Mouse (Mus musculus) bone marrow, adult 2 months (tissue): ENCODE measurements around the gene Rxrb. TPM values are rescaled to one million over a fixed set of nuclear protein-coding genes. Genes with fewer than 3 reads are reported as not detected.

ENCODE experiments used
- H3K27ac ChIP-seq: fragments of 200-500 bp; 2 replicates; pipeline ENCODE4 v1.5.1; 2012; ENCODE audit warnings: low read depth, mild to moderate bottlenecking, control low read depth, inconsistent platforms, low read length; ENCODE audit not compliant: control insufficient read depth, poor library complexity, insufficient read depth
- H3K4me1 ChIP-seq: fragments of 200-500 bp; 2 replicates; pipeline ENCODE4 v1.6.1; 2011; ENCODE audit warnings: low read length; ENCODE audit not compliant: control insufficient read depth, insufficient read depth
- H3K4me3 ChIP-seq: fragments of 200-500 bp; replicated peaks from 2 replicates; pipeline ENCODE3; 2011; ENCODE audit warnings: mild to moderate bottlenecking, low read depth, low read length, control low read depth; ENCODE audit not compliant: control insufficient read depth
- CTCF ChIP-seq: fragments of 200-500 bp; IDR thresholded peaks from 2 replicates; pipeline ENCODE4 v1.5.1; 2011; ENCODE audit warnings: low read length, control low read depth; ENCODE audit not compliant: control insufficient read depth, insufficient read depth
- POLR2A ChIP-seq: fragments of 200-500 bp; IDR thresholded peaks from 2 replicates; pipeline ENCODE4 v1.6.1; 2011; ENCODE audit warnings: low read depth, mild to moderate bottlenecking, control low read depth, low read length, borderline replicate concordance; ENCODE audit not compliant: control insufficient read depth
- WGBS: fragments of 180-500 bp; shearing (Covaris S2); methylation state at CpG from one replicate; pipeline ENCODE4 v1.1.7; 2018; 5-methylcytosine and 5-hydroxymethylcytosine counted together
- polyA plus RNA-seq: library from polyadenylated mRNA; stranded (reverse); fragments of >200 nt; gene quantifications from 2 replicates; pipeline ENCODE4 v1.2.4, GENCODE M21; 2011; ENCODE audit warnings: low replicate concordance; ENCODE audit not compliant: missing spikeins, insufficient read depth, insufficient read length

The Rxrb gene
- polyA plus RNA-seq, 1 experiment, result 70.9 TPM

GRCm38 (mm10) chr17:34057224-34057623 lies 25.6 kb downstream of the Rxrb start:
- TF ChIP-seq POLR2A (no peak), CTCF (no peak)
- 10% methylated on average over 7 of the region's 7 CpGs for WGBS
- peak overlapping the region; percentile 21; the same call in 1 of the 2 replicates for H3K27ac ChIP-seq
- H3K4me3 ChIP-seq, result no peak overlapping the region
- H3K4me1 ChIP-seq, result no peaks in the 10 kb centered on the region

DNA sequence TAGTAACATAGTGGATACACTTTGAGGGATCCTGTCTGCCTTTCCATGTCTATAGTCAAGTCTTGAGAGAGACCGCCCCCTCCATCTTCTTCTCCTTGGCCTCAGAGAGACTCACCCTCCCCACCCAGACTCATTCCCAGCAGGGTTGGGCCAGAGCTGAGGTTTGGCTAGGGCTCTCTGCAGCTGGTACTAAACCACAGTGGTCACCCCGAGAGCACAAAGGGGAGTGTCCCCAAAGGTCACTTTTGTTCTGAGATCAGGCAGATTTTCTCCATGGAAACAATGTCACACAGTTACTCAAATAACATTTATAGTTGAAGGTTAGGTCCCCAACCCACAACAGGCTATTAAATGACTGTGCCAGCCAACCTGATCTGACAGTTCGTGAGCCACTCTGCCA lies 37.3 kb downstream of the Rxrb start:
- 28% methylated on average over 3 of the region's 3 CpGs for WGBS
- H3K4me3 ChIP-seq, result no peak overlapping the region
- no peak overlapping the region for H3K27ac ChIP-seq
- peaks cover 11% of the 10 kb centered on the region for H3K4me1 ChIP-seq
- TF ChIP-seq POLR2A, result no peak
- TF ChIP-seq CTCF, result no peak

DNA sequence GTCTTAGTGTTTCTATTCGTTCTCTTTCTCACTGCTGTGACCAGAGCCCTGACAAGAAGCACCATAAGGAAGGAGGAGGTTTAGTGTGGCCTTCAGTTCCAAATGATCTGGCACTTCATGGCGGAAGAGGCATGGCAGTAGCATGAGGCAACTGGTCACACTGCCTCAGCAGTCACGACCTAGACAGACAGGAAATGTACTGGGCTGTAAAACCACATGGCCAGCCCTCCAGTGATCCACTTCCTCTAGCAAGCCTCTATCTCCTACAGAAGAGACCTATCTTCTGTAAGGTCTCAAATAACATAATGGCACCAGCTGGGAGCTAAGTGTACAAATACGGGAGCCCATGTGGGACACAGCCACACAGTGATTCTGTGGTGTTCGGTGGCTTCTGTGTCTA lies 40.5 kb downstream of the Rxrb start:
- H3K4me1 ChIP-seq, result peaks cover 11% of the 10 kb centered on the region
- no peak overlapping the region for H3K4me3 ChIP-seq
- H3K27ac ChIP-seq, result peak overlapping the region; percentile 45; the same call in 1 of the 2 replicates
- TF ChIP-seq CTCF (no peak), POLR2A (no peak)
- 31% methylated on average over 5 of the region's 5 CpGs for WGBS

- 18% methylated on average over 7 of the region's 7 CpGs for WGBS
- Histone ChIP-seq H3K27ac (no peak overlapping the region), H3K4me3 (no peak overlapping the region), H3K4me1 (peaks cover 5% of the 10 kb centered on the region)
- TF ChIP-seq POLR2A (no peak), CTCF (no peak)
These were observed 43.7 kb downstream of the Rxrb start for GRCm38 (mm10) chr17:34075271-34075670.

DNA sequence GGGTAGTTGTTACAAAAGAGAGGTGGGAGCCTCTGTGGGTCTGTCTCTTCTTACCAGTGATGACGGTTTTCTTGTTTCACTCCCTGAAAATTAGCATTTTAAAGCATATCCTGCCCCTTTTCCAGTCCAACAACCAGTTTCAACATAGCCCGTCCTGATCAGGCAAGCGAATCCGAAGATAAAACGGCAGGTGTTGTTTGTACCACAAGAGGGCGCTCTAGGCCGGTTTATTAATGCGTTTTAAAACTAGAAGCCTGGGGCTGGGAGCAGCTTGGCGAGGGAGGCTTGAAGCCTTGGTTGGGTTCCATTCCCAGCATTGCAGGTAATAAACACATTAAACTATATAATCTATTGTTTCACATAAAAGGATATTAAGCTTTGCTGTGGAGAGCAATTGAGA lies 45.9 kb downstream of the Rxrb start:
- H3K4me3 ChIP-seq, result no peak overlapping the region
- no peak overlapping the region for H3K27ac ChIP-seq
- WGBS, result under 1% methylated on average over 9 of the region's 9 CpGs
- TF ChIP-seq CTCF (peak; percentile 49), POLR2A (no peak)
- peaks cover 2% of the 10 kb centered on the region for H3K4me1 ChIP-seq

DNA sequence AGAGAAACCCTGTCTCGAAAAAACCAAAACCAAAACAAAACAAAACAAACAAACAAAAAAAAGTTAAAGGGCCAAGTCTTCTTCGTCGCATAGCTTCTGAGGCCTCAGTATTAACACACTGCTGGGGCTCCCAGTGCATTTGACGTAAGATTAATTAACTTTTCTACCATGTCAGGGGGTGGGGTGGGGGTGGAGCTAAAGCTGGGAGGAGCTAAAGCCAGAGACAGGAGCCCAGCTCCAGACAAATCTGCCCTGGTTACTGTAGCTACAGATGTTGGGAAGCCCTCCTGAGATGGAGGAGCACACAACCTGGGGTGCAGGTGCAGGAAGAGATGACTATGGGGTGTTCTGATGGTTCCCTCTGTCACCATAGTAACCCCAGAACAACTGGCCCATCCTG lies 46.5 kb downstream of the Rxrb start:
- 41% methylated on average over 4 of the region's 4 CpGs for WGBS
- Histone ChIP-seq H3K27ac (no peak overlapping the region), H3K4me3 (no peak overlapping the region), H3K4me1 (peaks cover 2% of the 10 kb centered on the region; the same call in 1 of the 2 replicates)
- TF ChIP-seq CTCF, result no peak
- TF ChIP-seq POLR2A, result no peak

DNA sequence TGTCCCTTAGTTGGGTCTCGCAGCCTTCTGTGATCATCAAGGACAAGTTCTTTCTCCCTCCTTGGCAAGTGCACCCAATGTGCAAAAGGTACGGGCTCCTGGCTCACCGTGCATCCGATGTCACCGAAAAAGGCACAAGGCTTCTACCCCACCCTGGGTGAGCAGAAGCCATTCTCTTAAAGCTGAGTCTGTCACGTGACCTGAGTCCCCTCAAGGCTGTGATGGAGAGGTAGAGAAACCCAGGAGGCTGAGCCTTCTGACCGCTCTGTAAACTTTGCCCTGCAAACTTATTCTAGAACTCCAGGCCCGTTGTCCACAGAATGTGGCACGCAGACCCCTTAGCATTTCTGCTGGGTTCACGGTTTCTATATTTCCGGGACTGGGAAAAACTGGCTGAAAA lies 47.4 kb downstream of the Rxrb start:
- WGBS, result 84% methylated on average over 11 of the region's 11 CpGs

GRCm38 (mm10) chr17:34079621-34080020 lies 48.0 kb downstream of the Rxrb start:
- H3K27ac ChIP-seq, result no peak overlapping the region
- no peak for TF ChIP-seq POLR2A
- TF ChIP-seq CTCF, result no peak
- 50% methylated on average over 5 of the region's 5 CpGs for WGBS
- no peak overlapping the region for H3K4me3 ChIP-seq
- H3K4me1 ChIP-seq, result no peaks in the 10 kb centered on the region

More for the DNA sequence above, 47.4 kb downstream of the Rxrb start:
- H3K4me3 ChIP-seq, result no peak overlapping the region
- no peaks in the 10 kb centered on the region for H3K4me1 ChIP-seq
- H3K27ac ChIP-seq, result no peak overlapping the region
- TF ChIP-seq CTCF (no peak), POLR2A (no peak)

DNA sequence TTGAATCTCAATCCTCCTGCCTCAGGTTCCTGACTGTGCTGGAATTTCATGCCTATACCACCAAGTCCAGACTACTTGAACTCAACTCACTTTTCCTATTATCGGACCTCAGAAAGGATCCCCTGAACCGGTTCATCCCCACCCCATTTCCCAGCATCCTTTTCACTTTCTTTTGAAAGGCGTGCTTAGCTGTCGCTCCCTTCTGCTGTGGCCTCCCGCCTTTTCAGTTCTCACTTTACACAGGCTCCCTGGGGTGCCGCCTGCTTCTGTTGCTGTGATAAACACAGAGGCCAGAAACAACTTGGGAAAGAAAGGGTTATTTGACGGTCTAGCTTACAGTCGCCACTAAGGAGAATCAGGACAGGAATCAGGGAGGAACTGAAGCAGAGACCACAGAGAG lies 51.5 kb downstream of the Rxrb start:
- TF ChIP-seq CTCF (no peak), POLR2A (no peak)
- H3K27ac ChIP-seq, result no peak overlapping the region
- WGBS, result 72% methylated on average over 8 of the region's 8 CpGs

More for the DNA sequence above, 51.5 kb downstream of the Rxrb start:
- Histone ChIP-seq H3K4me3 (no peak overlapping the region), H3K4me1 (no peaks in the 10 kb centered on the region)
